Mouse (Mus musculus): Measurements from ENCODE around the gene Camta1.
A peak's percentile ranks its signal among the peaks of the same experiment; 100 is the strongest.

GRCm38 (mm10) chr4:151139053-151139840, 722.4 kb downstream of the Camta1 start:
- TF ChIP-seq ZNF384 (IDR thresholded peaks at IDR 0.05; ENCODE audit: low read depth, low read length) (no peak), ZC3H11A (IDR thresholded peaks at IDR 0.05; ENCODE audit: borderline replicate concordance, low read depth, low read length) (peak; percentile 24; the same call in 1 of the 2 replicates), MAFK (IDR thresholded peaks at IDR 0.05; ENCODE audit: insufficient read depth, low read depth, low read length) (no peak), HCFC1 (IDR thresholded peaks at IDR 0.05; ENCODE audit: borderline replicate concordance, insufficient read depth, low read length) (no peak)

Data from ES-E14 (cell line).